Mouse (Mus musculus) lung, adult 2 months (tissue): ENCODE measurements around the gene Vav3.

ENCODE experiments used
- CTCF ChIP-seq: fragments of 200-500 bp; IDR thresholded peaks from 2 replicates; pipeline ENCODE4 v1.5.1; 2011; ENCODE audit warnings: mild to moderate bottlenecking, low read length, control low read depth; ENCODE audit not compliant: insufficient read depth
- POLR2A ChIP-seq: fragments of 200-500 bp; IDR thresholded peaks from 2 replicates; pipeline ENCODE4 v1.6.1; 2011; ENCODE audit warnings: low read depth, mild to moderate bottlenecking, control low read depth, low read length, borderline replicate concordance; ENCODE audit errors: extremely low read depth

DNA sequence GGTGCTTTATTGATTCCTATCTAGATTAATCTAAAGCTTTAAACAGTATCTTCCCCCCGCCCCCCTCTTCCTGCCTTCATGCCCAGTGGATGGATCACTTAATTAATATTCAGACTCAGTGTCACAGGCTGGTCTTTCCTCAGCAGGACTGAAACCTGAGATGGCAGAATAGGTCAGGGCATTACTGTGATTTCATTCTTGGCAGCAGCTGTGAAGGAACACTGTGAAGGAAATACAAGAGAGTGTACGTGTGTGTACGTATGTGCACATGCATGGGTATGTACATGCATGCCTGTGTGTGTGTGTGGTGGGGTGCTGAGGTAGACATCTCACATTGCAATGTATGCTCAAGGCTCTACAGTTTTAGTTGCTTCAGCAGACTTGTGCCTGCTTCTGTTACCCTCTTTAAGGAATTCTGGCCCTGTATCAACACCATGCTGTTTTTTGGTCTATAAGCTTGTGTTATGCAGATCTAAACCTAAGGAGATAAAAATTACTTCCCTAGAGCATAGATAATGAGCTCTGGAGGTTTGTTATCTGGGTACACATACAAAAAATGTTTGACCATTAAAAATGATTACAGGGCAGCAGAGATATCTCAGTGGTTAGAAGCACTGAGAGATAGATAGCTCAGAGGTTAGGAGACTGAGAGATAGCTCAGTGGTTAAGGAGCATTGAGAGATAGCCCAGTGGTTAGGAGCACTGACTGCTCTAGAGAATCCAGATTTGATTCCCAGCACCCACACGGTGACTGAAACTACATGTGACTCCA, 41.0 kb upstream of the Vav3 start:
- TF ChIP-seq CTCF (no peak), POLR2A (no peak)
